ENCODE assay signal across 8 mouse cellular contexts in the genomic region with DNA sequence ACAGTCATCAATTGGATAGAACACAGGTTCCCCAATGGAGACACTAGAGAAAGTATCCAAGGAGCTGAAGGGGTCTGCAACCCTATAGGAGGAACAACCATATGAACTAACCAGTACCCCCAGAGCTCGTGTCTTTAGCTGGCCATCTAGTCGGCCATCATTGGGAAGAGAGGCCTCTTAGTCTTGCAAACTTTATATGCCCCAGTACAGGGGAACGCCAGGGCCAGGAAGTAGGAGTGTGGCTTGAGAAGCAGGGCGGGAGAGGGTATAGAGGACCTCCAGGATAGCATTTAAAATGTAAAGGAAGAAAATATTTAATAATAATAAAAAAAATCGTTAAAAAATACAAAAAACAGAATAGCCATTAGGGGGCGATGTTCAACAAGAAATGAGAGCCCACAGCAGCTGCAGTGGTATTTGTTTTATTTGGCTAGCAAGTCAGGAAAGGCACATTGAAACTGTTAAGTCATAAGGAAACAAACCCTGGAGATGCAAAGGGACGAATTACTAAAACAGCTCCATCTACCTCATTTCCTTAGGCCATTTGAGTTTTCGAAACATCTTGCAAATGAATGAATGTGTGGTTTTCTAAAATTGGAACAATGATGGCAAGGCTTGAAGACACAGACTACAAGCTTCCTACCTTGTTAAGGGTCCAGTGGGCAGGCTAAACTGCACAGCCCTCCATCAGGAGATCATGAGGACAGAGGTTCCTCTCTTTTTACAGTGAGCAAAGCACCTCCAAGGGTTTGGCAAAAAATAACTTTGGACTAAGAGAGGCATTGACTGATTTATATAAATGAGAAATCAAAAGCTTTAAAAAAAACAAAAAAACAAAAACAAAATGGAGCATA.
DNase-seq lines count a peak whose midpoint lies in the region; ATAC-seq and TF ChIP-seq lines count a peak whose summit lies in the region.

No protein-coding gene starts in this region.

- TF ChIP-seq CTCF in Patski (IDR thresholded peaks at IDR 0.05), result peak; percentile 54
- TF ChIP-seq CTCF in lung, adult 2 months (IDR thresholded peaks at IDR 0.05; ENCODE audit: insufficient read depth, low read length), result no peak

- peak; percentile 73 for ATAC-seq in Patski
- peak; percentile 87 for ATAC-seq in midbrain, embryonic 15.5 days (replicated peaks)

- H3K9me3 ChIP-seq in midbrain, embryonic 15.5 days, result no peaks in the 10 kb centered on the region

- in situ Hi-C loops in Patski (cut with MboI; ENCODE audit: low pct_unique_long_range_greater_than_20kb), result no loop called here

- no peak overlapping the region for H3K27ac ChIP-seq in midbrain, embryonic 15.5 days

- no peaks in the 10 kb centered on the region for H3K36me3 ChIP-seq in midbrain, embryonic 15.5 days (replicated peaks)

- H3K4me3 ChIP-seq in midbrain, embryonic 15.5 days, result no peak overlapping the region
- no peak overlapping the region for H3K4me3 ChIP-seq in lung, adult 2 months (replicated peaks; ENCODE audit: extremely low read depth, low read depth, low read length)

- TF ChIP-seq POLR2A in lung, adult 2 months (IDR thresholded peaks at IDR 0.05; ENCODE audit: borderline replicate concordance, extremely low read depth, low read depth, low read length), result no peak

- WGBS in midbrain, embryonic 15.5 days, result 29% methylated on average over 8 of the region's 8 CpGs
- 23% methylated on average over 8 of the region's 8 CpGs for WGBS in lung, adult 2 months

- H3K4me1 ChIP-seq in midbrain, embryonic 15.5 days, result 0 out of 2 replicates have a peak, but pooled peaks cover 3% of the 10 kb centered on the region
- no peaks in the 10 kb centered on the region for H3K4me1 ChIP-seq in lung, adult 2 months (ENCODE audit: control insufficient read depth, insufficient read depth, low read length)

- H3K4me2 ChIP-seq in midbrain, embryonic 15.5 days, result peak overlapping the region; percentile 17; the same call in 1 of the 2 replicates

- peak; percentile 10 to 15 for DNase-seq in left cerebral cortex, postnatal 14 days (ENCODE audit: low spot score in 2 of 2)
- DNase-seq in left cerebral cortex, adult 9 months (ENCODE audit: low spot score in 2 of 2), result no peak
- DNase-seq in Patski (ENCODE audit: low read depth, low spot score), result no peak
- DNase-seq in fibroblast of lung, adult 2 months (ENCODE audit: low read depth), result peak; percentile 52
- no peak for DNase-seq in ovary, postnatal 36 days (ENCODE audit: low spot score)
- DNase-seq in kidney, adult 11 months, result no peak
- no peak for DNase-seq in lung, adult 2 months

- intact Hi-C loops in left cerebral cortex, postnatal 14 days (cut with DNase I), result no loop called here

- no peaks in the 10 kb centered on the region for H3K27me3 ChIP-seq in Patski
- H3K27me3 ChIP-seq in midbrain, embryonic 15.5 days (replicated peaks), result no peaks in the 10 kb centered on the region

- POLR2A ChIA-PET in Patski (lab: Charles Lee), result no interaction called here

- H3K9ac ChIP-seq in midbrain, embryonic 15.5 days, result no peak overlapping the region

- CTCF ChIA-PET in Patski (lab: Charles Lee), result interaction anchor here (1.9 kb wide), 1 partner anchor 10 kb away, joined by 6 read pairs; no protein-coding TSS in a partner anchor

Comparison
In these comparisons a context has a peak if more than half of its experiments do, and no peak if none do; other contexts are left out.
1. DNase-seq: peak in left cerebral cortex, postnatal 14 days (2 of 2) and fibroblast of lung, adult 2 months (single experiment); none in left cerebral cortex, adult 9 months (0 of 2), Patski (single experiment), ovary, postnatal 36 days (single experiment), kidney, adult 11 months (single experiment) and lung, adult 2 months (single experiment).